Mouse (Mus musculus): ENCODE measurements around the gene Gli2.

GRCm38 (mm10) chr1:119064892-119065671, 11.7 kb upstream of the Gli2 start:
- TF ChIP-seq CTCF (IDR thresholded peaks at IDR 0.05; ENCODE audit: control insufficient read depth, insufficient read depth, insufficient replicate concordance, low read depth, low read length) (no peak), POLR2A (IDR thresholded peaks at IDR 0.05; ENCODE audit: control insufficient read depth, low read depth, low read length) (no peak)

Measured in testis, adult 2 months (tissue).